Mouse (Mus musculus): Measurements from ENCODE around the gene Klf7.

The Klf7 gene

GRCm38 (mm10) chr1:64105181-64105646, 16.9 kb downstream of the Klf7 start:
- in situ Hi-C loops (cut with MboI; ENCODE audit: low sequenced_read_pairs): no loop called here

GRCm38 (mm10) chr1:64104665-64105064, 17.4 kb downstream of the Klf7 start:
- in situ Hi-C loops (cut with MboI; ENCODE audit: low sequenced_read_pairs): no loop called here

GRCm38 (mm10) chr1:64101331-64101730, 20.8 kb downstream of the Klf7 start:
- in situ Hi-C loops (cut with MboI; ENCODE audit: low sequenced_read_pairs): no loop called here

GRCm38 (mm10) chr1:64098800-64099199, 23.3 kb downstream of the Klf7 start:
- in situ Hi-C loops (cut with MboI; ENCODE audit: low sequenced_read_pairs): no loop called here

- in situ Hi-C loops (cut with MboI; ENCODE audit: low sequenced_read_pairs): no loop called here
These were observed 24.3 kb downstream of the Klf7 start for GRCm38 (mm10) chr1:64097640-64098287.

GRCm38 (mm10) chr1:64093018-64093417, 29.1 kb downstream of the Klf7 start:
- in situ Hi-C loops (cut with MboI; ENCODE audit: low sequenced_read_pairs): no loop called here

- in situ Hi-C loops (cut with MboI; ENCODE audit: low sequenced_read_pairs): no loop called here
These were observed 30.5 kb downstream of the Klf7 start for GRCm38 (mm10) chr1:64091591-64091990.

- in situ Hi-C loops (cut with MboI; ENCODE audit: low sequenced_read_pairs): no loop called here
These were observed 31.5 kb downstream of the Klf7 start for GRCm38 (mm10) chr1:64090566-64090965.

- in situ Hi-C loops (cut with MboI; ENCODE audit: low sequenced_read_pairs): no loop called here
These were observed 32.4 kb downstream of the Klf7 start for GRCm38 (mm10) chr1:64089691-64090090.

GRCm38 (mm10) chr1:64088604-64089320, 33.3 kb downstream of the Klf7 start:
- in situ Hi-C loops (cut with MboI; ENCODE audit: low sequenced_read_pairs): no loop called here

GRCm38 (mm10) chr1:64087657-64088603, 34.2 kb downstream of the Klf7 start:
- in situ Hi-C loops (cut with MboI; ENCODE audit: low sequenced_read_pairs): no loop called here

GRCm38 (mm10) chr1:64085875-64086274, 36.2 kb downstream of the Klf7 start:
- in situ Hi-C loops (cut with MboI; ENCODE audit: low sequenced_read_pairs): no loop called here

GRCm38 (mm10) chr1:64085361-64085760, 36.7 kb downstream of the Klf7 start:
- in situ Hi-C loops (cut with MboI; ENCODE audit: low sequenced_read_pairs): no loop called here

GRCm38 (mm10) chr1:64084706-64085105, 37.4 kb downstream of the Klf7 start:
- in situ Hi-C loops (cut with MboI; ENCODE audit: low sequenced_read_pairs): no loop called here

GRCm38 (mm10) chr1:64081791-64082190, 40.3 kb downstream of the Klf7 start:
- in situ Hi-C loops (cut with MboI; ENCODE audit: low sequenced_read_pairs): no loop called here

GRCm38 (mm10) chr1:64081217-64081616, 40.9 kb downstream of the Klf7 start:
- in situ Hi-C loops (cut with MboI; ENCODE audit: low sequenced_read_pairs): no loop called here

- in situ Hi-C loops (cut with MboI; ENCODE audit: low sequenced_read_pairs): no loop called here
These were observed 41.8 kb downstream of the Klf7 start for GRCm38 (mm10) chr1:64080263-64080662.

GRCm38 (mm10) chr1:64078747-64079211, 43.3 kb downstream of the Klf7 start:
- in situ Hi-C loops (cut with MboI; ENCODE audit: low sequenced_read_pairs): no loop called here

GRCm38 (mm10) chr1:64078011-64078746, 43.9 kb downstream of the Klf7 start:
- in situ Hi-C loops (cut with MboI; ENCODE audit: low sequenced_read_pairs): no loop called here

- in situ Hi-C loops (cut with MboI; ENCODE audit: low sequenced_read_pairs): no loop called here
These were observed 48.0 kb downstream of the Klf7 start for GRCm38 (mm10) chr1:64074051-64074450.
